Mouse (Mus musculus) G1E (cell line): ENCODE data around the gene Cyth4. TPM values are rescaled to one million over a fixed set of nuclear protein-coding genes. Genes with fewer than 3 reads are reported as not detected.

Experiments used
- ATAC-seq: 2 replicates; pipeline ENCODE4 v1.8.0; 2016; ENCODE audit warnings: mild to moderate bottlenecking; ENCODE audit not compliant: insufficient number of reproducible peaks, poor library complexity, low FRiP score, severe bottlenecking; ENCODE audit errors: extremely low read depth
- DNase-seq: peaks from one replicate; pipeline ENCODE4 v3.0.0; 2012; ENCODE audit warnings: low spot score
- H3K27me3 ChIP-seq: 2 replicates; pipeline ENCODE4 v1.6.1; 2012; ENCODE audit warnings: mild to moderate bottlenecking, low read length, inconsistent platforms; ENCODE audit not compliant: insufficient read depth
- H3K36me3 ChIP-seq: replicated peaks from 2 replicates; pipeline ENCODE3; 2012; ENCODE audit warnings: mild to moderate bottlenecking, inconsistent platforms
- H3K4me1 ChIP-seq: 2 replicates; pipeline ENCODE4 v1.6.1; 2012; ENCODE audit warnings: low read depth, low read length, inconsistent platforms, mixed read lengths; ENCODE audit not compliant: insufficient read depth
- H3K4me3 ChIP-seq: 2 replicates; pipeline ENCODE4 v1.5.1; 2012; ENCODE audit warnings: low read depth, mild to moderate bottlenecking, inconsistent platforms, low read length, moderate library complexity, mixed read lengths
- H3K9me3 ChIP-seq: replicated peaks from 2 replicates; pipeline ENCODE4 v1.6.1; 2012; ENCODE audit warnings: inconsistent platforms
- CTCF ChIP-seq: IDR thresholded peaks from 2 replicates; pipeline ENCODE4 v1.5.1; 2012; ENCODE audit warnings: low read depth, low read length, inconsistent platforms, mixed read lengths
- GATA1 ChIP-seq: IDR thresholded peaks from 2 replicates; pipeline ENCODE4 v1.6.1; 2012; ENCODE audit warnings: borderline replicate concordance, low read length, inconsistent platforms, mixed read lengths
- GATA2 ChIP-seq: IDR thresholded peaks from 2 replicates; pipeline ENCODE4 v1.6.1; 2012; ENCODE audit warnings: low read depth, low read length, inconsistent platforms, borderline replicate concordance
- POLR2AphosphoS5 ChIP-seq: IDR thresholded peaks from 2 replicates; pipeline ENCODE4 v1.6.1; 2012; ENCODE audit warnings: low read depth, low read length, inconsistent platforms; ENCODE audit not compliant: insufficient replicate concordance
- TAL1 ChIP-seq: conservative IDR thresholded peaks from 2 replicates; pipeline ENCODE4 v1.6.1; 2012; ENCODE audit warnings: low read depth, low read length, inconsistent platforms, mixed read lengths
- polyA plus RNA-seq: library from polyadenylated mRNA; stranded (reverse); fragments of >175 nt; gene quantifications from 2 replicates; pipeline ENCODE4 v1.2.3, GENCODE M21; 2012
- total RNA-seq, 2 experiments: library from RNA; stranded (forward) in 1 of 2; stranded (reverse) in 1 of 2; fragments of 200-1000 nt in 1 of 2; fragments of >200 nt in 1 of 2; fragmentation: Nextera tagmentation in 1 of 2; gene quantifications; 2 replicates each; pipeline ENCODE4 v1.2.3; 2014 to 2017

The Cyth4 gene
- total and polyA plus RNA-seq, 3 experiments = 0.26 to 1.4 TPM; not detected in 1

DNA sequence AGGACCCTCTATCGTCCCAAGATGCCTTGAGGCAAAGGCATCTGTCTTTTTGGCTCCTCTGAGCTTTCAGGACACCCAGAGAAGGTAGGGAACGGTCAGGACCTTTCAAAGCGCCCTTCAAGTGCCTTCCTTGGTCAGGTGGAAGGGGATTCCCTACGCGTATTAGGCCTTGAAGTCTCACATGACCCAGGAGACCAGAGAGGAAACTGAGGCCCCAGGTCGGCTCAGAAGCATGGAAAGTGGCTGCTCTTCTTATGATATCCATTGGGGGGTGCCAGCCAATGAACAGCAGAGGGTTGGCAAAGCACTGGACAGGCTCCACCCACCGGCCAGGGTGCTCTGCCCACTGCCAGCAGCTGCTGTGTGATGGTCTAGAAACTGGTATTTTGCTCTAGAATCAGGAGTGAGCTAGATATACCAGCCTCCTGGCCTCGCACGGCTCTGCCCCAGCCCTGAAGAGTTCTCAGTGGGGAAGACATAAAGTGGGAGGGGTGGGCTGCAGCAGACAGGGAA lies 29.2 kb upstream of the Cyth4 start:
- Histone ChIP-seq H3K9me3 (no peaks in the 10 kb centered on the region), H3K4me1 (peaks cover 94% of the 10 kb centered on the region), H3K36me3 (peaks cover 89% of the 10 kb centered on the region), H3K4me3 (peak overlapping the region; percentile 30; the same call in 1 of the 2 replicates), H3K27me3 (no peaks in the 10 kb centered on the region)
- no peak for ATAC-seq
- DNase-seq = no peak
- no peak for TF ChIP-seq GATA2
- no peak for TF ChIP-seq TAL1
- TF ChIP-seq GATA1 = no peak
- no peak for TF ChIP-seq POLR2AphosphoS5
- no peak for TF ChIP-seq CTCF

DNA sequence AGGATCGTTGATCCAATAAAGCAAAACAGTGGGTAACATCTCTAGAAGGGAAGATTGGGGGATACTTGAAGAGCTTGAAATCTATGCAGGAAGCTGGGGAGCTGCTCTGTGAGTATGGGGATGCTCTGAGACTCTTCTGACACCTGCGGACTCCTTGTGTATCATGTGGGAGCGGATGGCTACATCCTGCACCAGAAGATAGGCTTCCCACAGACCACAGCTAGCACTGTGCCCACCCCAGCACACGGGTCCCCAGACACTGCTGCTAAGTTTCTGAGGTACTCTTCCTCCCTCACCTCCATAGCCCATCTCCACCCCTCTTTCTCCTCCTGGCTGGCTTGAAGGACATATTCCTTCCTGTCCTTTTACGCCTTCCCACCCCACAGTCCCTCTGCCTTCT lies 26.7 kb upstream of the Cyth4 start:
- no peak for DNase-seq
- ATAC-seq = no peak
- TF ChIP-seq GATA2 (no peak), GATA1 (no peak), CTCF (no peak), TAL1 (no peak), POLR2AphosphoS5 (no peak)
- no peaks in the 10 kb centered on the region for H3K9me3 ChIP-seq
- peaks cover 86% of the 10 kb centered on the region for H3K4me1 ChIP-seq
- peak overlapping the region; percentile 83; the same call in 1 of the 2 replicates for H3K4me3 ChIP-seq
- peaks cover 70% of the 10 kb centered on the region for H3K36me3 ChIP-seq
- H3K27me3 ChIP-seq = no peaks in the 10 kb centered on the region

- Histone ChIP-seq H3K36me3 (peaks cover 62% of the 10 kb centered on the region), H3K4me1 (peaks cover 84% of the 10 kb centered on the region), H3K9me3 (no peaks in the 10 kb centered on the region), H3K27me3 (no peaks in the 10 kb centered on the region), H3K4me3 (peak overlapping the region; percentile 83)
- peak; percentile 73 for ATAC-seq
- TF ChIP-seq TAL1 (peak; percentile 84), GATA1 (no peak), POLR2AphosphoS5 (no peak), GATA2 (peak; percentile 53; the same call in 1 of the 2 replicates), CTCF (no peak)
- DNase-seq = peak; percentile 88
These were observed 25.1 kb upstream of the Cyth4 start for GRCm38 (mm10) chr15:78571554-78572269.

GRCm38 (mm10) chr15:78572270-78572600 lies 24.6 kb upstream of the Cyth4 start:
- no peaks in the 10 kb centered on the region for H3K9me3 ChIP-seq
- TF ChIP-seq POLR2AphosphoS5 (no peak), GATA1 (no peak), CTCF (no peak), TAL1 (no peak), GATA2 (no peak)
- peaks cover 57% of the 10 kb centered on the region for H3K36me3 ChIP-seq
- H3K4me1 ChIP-seq = peaks cover 81% of the 10 kb centered on the region
- no peaks in the 10 kb centered on the region for H3K27me3 ChIP-seq
- H3K4me3 ChIP-seq = peak overlapping the region; percentile 83
- ATAC-seq = no peak
- no peak for DNase-seq

GRCm38 (mm10) chr15:78572658-78573397 lies 24.0 kb upstream of the Cyth4 start, which contains the start of gene Rac2:
Rac2 (minus strand) TSS chr15:78572783.
- Histone ChIP-seq H3K27me3 (no peaks in the 10 kb centered on the region), H3K9me3 (no peaks in the 10 kb centered on the region), H3K36me3 (peaks cover 56% of the 10 kb centered on the region), H3K4me1 (peaks cover 78% of the 10 kb centered on the region), H3K4me3 (peak within 1 kb of the TSS; percentile 83)
- TF ChIP-seq GATA1 (no peak), POLR2AphosphoS5 (no peak), TAL1 (no peak), CTCF (no peak), GATA2 (no peak)
- ATAC-seq (peak; percentile 59), DNase-seq (peak; percentile 94)

DNA sequence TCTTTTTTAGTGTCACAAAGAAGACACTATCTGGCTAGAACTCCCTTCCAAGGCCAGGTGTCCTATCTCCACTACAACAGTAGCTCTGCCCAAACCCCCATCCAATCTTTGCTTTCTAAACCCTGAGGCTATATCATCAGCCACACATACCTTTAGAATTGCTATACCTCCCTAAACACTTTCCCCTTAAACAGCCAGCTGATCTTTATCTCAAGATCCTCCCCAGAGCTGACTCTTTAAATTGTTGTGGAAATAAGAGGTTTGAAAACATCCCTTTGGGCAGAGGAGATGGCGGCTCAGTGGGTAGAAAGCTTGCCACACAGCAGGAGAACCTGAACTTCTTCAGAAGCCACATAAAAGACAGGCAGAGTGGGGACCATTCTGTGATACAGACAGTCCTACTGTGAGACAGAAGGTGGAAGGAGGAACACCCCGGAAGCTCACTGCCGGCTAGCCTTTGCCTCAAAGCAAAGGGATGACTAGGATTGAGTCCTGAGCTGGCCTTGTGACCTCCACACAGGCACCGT lies 20.5 kb upstream of the Cyth4 start:
- no peak for DNase-seq
- TF ChIP-seq GATA1 (no peak), GATA2 (no peak), CTCF (no peak), POLR2AphosphoS5 (no peak)
- peaks cover 26% of the 10 kb centered on the region for H3K36me3 ChIP-seq
- H3K4me3 ChIP-seq = no peak overlapping the region
- H3K9me3 ChIP-seq = no peaks in the 10 kb centered on the region
- no peaks in the 10 kb centered on the region for H3K27me3 ChIP-seq
- no peak for ATAC-seq
- peaks cover 62% of the 10 kb centered on the region for H3K4me1 ChIP-seq

GRCm38 (mm10) chr15:78583352-78583751 lies 13.5 kb upstream of the Cyth4 start:
- no peak for TF ChIP-seq TAL1
- TF ChIP-seq POLR2AphosphoS5 = no peak
- no peak for TF ChIP-seq CTCF
- no peak for TF ChIP-seq GATA1
- TF ChIP-seq GATA2 = no peak
- peaks cover under 1% of the 10 kb centered on the region for H3K36me3 ChIP-seq

More at GRCm38 (mm10) chr15:78583352-78583751, 13.5 kb upstream of the Cyth4 start:
- DNase-seq = no peak
- H3K9me3 ChIP-seq = no peaks in the 10 kb centered on the region
- peaks cover 28% of the 10 kb centered on the region for H3K27me3 ChIP-seq
- peaks cover 42% of the 10 kb centered on the region for H3K4me1 ChIP-seq
- ATAC-seq = no peak
- H3K4me3 ChIP-seq = no peak overlapping the region
